Mouse (Mus musculus) urinary bladder, adult 2 months (tissue): ENCODE results near the gene Gm21188. TPM values are rescaled to one million over a fixed set of nuclear protein-coding genes. Genes with fewer than 3 reads are reported as not detected.
"Not testable (repeated sequence)": the region's sequence is repeated elsewhere in the genome, so short reads cannot be mapped to it uniquely, and the experiment has no call there.

Source experiments
- DNase-seq: peaks from one replicate; pipeline ENCODE4 v3.0.0; 2022; ENCODE audit warnings: low spot score
- polyA plus RNA-seq: library from polyadenylated mRNA; depleted of rRNA; stranded (reverse); fragments of >200 nt; gene quantifications from 2 replicates; pipeline ENCODE4 v1.2.3, GENCODE M21; 2012; rRNA removed

The Gm21188 gene
- polyA plus RNA-seq, result 3.4 and 4.4 TPM in 2 replicates

GRCm38 (mm10) chr13:120052085-120052484 is at the start of gene Gm21188:
Gene Gm21188, minus strand, starts transcription at chr13:120052194.
- DNase-seq, result not testable (repeated sequence)

GRCm38 (mm10) chr13:120099327-120099726 is 47.3 kb upstream of the Gm21188 start:
- not testable (repeated sequence) for DNase-seq

DNA sequence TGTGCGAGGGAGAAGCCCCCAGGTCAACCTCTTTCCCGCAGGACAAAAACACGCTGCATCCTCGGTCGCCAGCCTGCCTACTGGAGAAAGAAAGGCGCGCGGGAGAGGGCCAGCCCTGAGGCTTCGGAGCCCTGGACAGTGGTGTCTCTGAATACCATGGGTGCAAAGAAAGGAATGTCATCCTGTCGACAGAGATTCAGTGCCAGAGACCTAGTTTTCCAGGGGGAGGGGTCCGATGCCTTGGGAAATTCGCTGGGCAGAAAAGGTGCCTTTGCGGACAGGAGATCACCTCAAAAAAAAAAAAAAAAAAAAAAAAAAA is 44.9 kb upstream of the Gm21188 start:
- DNase-seq, result not testable (repeated sequence)

- not testable (repeated sequence) for DNase-seq
Measured at GRCm38 (mm10) chr13:120096241-120096937, 44.4 kb upstream of the Gm21188 start.

DNA sequence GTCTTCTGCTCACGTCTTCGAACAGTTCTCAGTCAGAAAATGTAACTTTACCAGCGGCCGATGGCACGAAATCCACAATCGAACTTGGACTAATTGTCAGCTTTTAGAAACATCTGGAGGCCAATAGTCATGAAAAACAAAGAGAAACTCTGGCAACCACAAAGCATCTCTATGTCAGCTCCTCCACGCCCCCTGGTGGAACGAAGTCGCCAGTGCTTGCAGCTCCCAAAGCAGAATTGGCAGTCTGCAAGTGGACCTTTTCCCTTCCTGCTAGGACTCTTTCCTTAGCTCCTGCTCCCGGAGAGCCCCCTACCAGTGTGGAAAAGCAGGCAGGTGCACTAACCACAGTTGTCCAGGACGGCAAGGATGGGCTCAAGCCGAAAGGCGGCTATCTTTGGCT is 41.0 kb upstream of the Gm21188 start:
- DNase-seq, result not testable (repeated sequence)

- not testable (repeated sequence) for DNase-seq
Measured at GRCm38 (mm10) chr13:120079644-120080043, 27.6 kb upstream of the Gm21188 start.

- DNase-seq, result not testable (repeated sequence)
Measured at GRCm38 (mm10) chr13:120070878-120071277, 18.9 kb upstream of the Gm21188 start.

GRCm38 (mm10) chr13:120070012-120070598 is 18.1 kb upstream of the Gm21188 start:
- not testable (repeated sequence) for DNase-seq

GRCm38 (mm10) chr13:120063439-120064089 is 11.6 kb upstream of the Gm21188 start:
- DNase-seq, result not testable (repeated sequence)

- not testable (repeated sequence) for DNase-seq
Measured at GRCm38 (mm10) chr13:120062903-120063302, 10.9 kb upstream of the Gm21188 start.

DNA sequence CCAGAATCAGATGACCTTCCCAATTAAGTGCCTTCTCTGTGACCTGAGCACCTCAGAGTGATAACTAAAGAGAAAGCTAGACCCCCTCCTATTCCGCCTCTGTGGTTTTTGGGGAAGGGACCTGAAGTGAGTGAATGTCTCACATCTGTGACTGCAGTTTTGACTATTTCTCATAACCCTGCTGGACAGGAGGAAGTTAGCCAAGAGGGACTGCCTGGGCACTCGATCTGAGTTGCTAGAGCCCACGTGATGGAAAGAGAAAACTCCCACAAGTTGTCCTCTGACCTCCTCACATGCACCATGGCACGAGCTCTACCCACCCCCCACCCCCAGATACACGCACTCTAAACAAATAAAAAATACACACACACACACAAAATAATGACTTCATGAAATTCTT is 3.4 kb downstream of the Gm21188 start:
- DNase-seq, result not testable (repeated sequence)

DNA sequence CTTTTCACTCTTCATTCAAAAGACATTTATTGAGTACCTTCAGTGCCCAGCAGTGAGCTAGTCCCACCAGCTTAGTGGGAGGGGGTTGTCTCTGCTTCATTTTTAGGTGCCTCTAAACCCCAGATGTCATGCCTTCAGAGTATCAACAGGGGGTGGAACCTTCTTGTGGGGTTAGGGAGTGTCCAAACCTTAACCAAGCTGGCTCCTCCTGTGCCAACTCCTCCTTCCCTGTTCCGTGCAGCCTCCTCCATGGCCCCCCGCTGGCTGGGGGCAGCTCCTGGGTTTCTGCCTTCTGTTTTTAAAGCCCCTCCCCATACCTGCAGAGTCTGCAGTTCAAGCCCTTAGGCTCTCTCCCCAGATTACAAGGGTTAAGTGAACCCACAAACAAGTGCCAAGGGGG is 3.8 kb downstream of the Gm21188 start:
- not testable (repeated sequence) for DNase-seq

- DNase-seq, result not testable (repeated sequence)
Measured at GRCm38 (mm10) chr13:120046422-120047209, 5.4 kb downstream of the Gm21188 start.

GRCm38 (mm10) chr13:120041145-120041544 is 10.8 kb downstream of the Gm21188 start:
- DNase-seq, result not testable (repeated sequence)

GRCm38 (mm10) chr13:120037881-120038280 is 14.1 kb downstream of the Gm21188 start:
- not testable (repeated sequence) for DNase-seq

DNA sequence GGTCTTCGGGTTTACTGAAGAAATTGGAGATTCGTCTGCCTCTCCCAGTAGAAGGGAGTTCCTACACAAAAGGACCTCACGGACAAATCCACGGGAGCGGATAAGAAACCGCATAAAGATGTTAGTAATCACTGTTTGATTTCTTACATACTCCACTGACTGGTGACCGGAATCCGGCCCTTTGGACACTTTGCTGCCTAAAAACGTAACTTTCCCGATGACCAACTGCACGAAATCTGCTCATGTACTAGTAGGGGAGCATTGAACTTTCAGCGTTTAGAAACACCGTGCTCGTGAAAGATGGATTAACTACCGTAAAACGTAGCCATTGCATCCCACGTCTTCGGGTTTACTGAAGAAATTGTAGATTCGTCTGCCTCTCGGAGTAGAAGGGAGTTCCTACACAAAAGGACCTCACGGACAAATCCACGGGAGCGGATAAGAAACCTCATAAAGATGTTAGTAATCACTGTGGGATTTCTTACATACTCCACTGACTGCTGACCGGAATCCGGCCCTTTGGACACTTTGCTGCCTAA is 15.3 kb downstream of the Gm21188 start:
- DNase-seq, result not testable (repeated sequence)

GRCm38 (mm10) chr13:120035151-120035550 is 16.8 kb downstream of the Gm21188 start:
- DNase-seq, result not testable (repeated sequence)

DNA sequence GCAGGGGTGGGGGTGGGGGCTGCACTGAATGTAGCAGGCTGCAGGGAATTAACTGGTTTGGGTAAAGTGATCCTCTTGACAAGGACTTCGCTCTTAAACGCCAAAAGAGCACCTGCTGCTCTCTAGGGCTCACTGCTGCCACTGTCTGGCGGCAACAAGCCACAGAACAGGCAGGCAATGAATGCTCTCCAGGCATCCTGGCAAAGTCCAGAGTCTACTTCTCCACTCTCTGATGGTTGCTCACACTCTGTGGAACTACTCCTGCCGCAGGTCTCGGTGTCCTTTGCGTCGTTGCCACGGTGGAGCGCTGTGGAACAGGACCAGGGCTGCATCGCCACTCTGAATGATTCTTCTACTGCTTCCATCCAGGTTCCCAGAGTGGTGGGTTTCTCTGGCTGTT is 17.4 kb downstream of the Gm21188 start:
- DNase-seq, result not testable (repeated sequence)

- not testable (repeated sequence) for DNase-seq
Measured at GRCm38 (mm10) chr13:120033516-120034190, 18.3 kb downstream of the Gm21188 start.

- DNase-seq, result peak; percentile 27
Measured at GRCm38 (mm10) chr13:120031676-120032075, 20.3 kb downstream of the Gm21188 start.

DNA sequence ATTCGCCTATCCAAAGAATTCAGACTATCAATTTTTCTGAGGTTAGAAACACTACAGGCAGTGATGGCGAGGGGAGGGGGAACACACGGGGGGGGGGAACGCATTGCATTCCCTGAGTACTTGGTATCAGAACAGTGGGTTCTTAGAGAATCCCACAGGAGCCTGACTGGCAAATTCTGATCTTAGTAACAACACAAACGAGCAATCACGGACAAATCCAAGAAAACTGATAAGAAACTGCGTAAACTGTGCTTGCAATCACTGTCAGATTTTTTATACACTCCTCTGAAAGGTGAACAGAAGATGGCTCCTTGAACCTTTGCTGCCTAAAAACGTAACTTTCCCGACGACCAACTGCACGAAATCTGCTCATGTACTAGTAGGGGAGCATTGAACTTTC is 24.6 kb downstream of the Gm21188 start:
- not testable (repeated sequence) for DNase-seq
